Mouse (Mus musculus) heart, embryonic 15.5 days (tissue): ENCODE measurements around the gene Cdk13. TPM values are rescaled to one million over a fixed set of nuclear protein-coding genes. Genes with fewer than 3 reads are reported as not detected.
A peak's percentile ranks its signal among the peaks of the same experiment; 100 is the strongest.

ENCODE experiments used
- ATAC-seq: fragments of 200-750 bp; cut with Nextera tagmentation; replicated peaks from 2 replicates; pipeline ENCODE4 v1.8.0; 2017; ENCODE audit warnings: low read depth, moderate TSS enrichment; ENCODE audit not compliant: insufficient number of reproducible peaks, insufficient read depth, low FRiP score
- H3K27ac ChIP-seq: fragments of 300-500 bp; sonication (generic); 2 replicates; pipeline ENCODE4 v1.5.1; 2015; ENCODE audit warnings: mild to moderate bottlenecking, inconsistent platforms
- H3K27me3 ChIP-seq: fragments of 300-500 bp; sonication (generic); 2 replicates; pipeline ENCODE4 v1.6.1; 2015; ENCODE audit warnings: inconsistent platforms
- H3K36me3 ChIP-seq: fragments of 300-500 bp; sonication (generic); 2 replicates; pipeline ENCODE4 v1.6.1; 2015; ENCODE audit warnings: mild to moderate bottlenecking, inconsistent platforms
- H3K4me1 ChIP-seq: fragments of 300-500 bp; sonication (generic); replicated peaks from 2 replicates; pipeline ENCODE4 v1.6.1; 2015; ENCODE audit warnings: inconsistent platforms
- H3K4me2 ChIP-seq: fragments of 300-500 bp; sonication (generic); 2 replicates; pipeline ENCODE4 v1.6.1; 2015; ENCODE audit warnings: inconsistent platforms, mild to moderate bottlenecking, moderate library complexity
- H3K4me3 ChIP-seq: fragments of 300-500 bp; sonication (generic); 2 replicates; pipeline ENCODE4 v1.5.1; 2015; ENCODE audit warnings: mild to moderate bottlenecking, inconsistent platforms
- H3K9ac ChIP-seq: fragments of 300-500 bp; sonication (generic); 2 replicates; pipeline ENCODE4 v1.6.1; 2015; ENCODE audit warnings: mild to moderate bottlenecking, inconsistent platforms
- H3K9me3 ChIP-seq: fragments of 300-500 bp; sonication (generic); replicated peaks from 2 replicates; pipeline ENCODE4 v1.6.1; 2016; ENCODE audit warnings: inconsistent platforms
- WGBS: fragments of 180-500 bp; shearing (Covaris S2); methylation state at CpG from one replicate; pipeline ENCODE4 v1.1.7; 2015; ENCODE audit warnings: mixed read lengths; 5-methylcytosine and 5-hydroxymethylcytosine counted together
- polyA plus RNA-seq: library from polyadenylated mRNA; unstranded; fragments of >200 nt; fragmentation: Nextera tagmentation; extraction: Ambion mirVana; gene quantifications from 2 replicates; pipeline ENCODE4 v1.2.1, GENCODE M21; 2015

Cdk13 gene
- polyA plus RNA-seq: 9.5 and 9.8 TPM in 2 replicates

DNA sequence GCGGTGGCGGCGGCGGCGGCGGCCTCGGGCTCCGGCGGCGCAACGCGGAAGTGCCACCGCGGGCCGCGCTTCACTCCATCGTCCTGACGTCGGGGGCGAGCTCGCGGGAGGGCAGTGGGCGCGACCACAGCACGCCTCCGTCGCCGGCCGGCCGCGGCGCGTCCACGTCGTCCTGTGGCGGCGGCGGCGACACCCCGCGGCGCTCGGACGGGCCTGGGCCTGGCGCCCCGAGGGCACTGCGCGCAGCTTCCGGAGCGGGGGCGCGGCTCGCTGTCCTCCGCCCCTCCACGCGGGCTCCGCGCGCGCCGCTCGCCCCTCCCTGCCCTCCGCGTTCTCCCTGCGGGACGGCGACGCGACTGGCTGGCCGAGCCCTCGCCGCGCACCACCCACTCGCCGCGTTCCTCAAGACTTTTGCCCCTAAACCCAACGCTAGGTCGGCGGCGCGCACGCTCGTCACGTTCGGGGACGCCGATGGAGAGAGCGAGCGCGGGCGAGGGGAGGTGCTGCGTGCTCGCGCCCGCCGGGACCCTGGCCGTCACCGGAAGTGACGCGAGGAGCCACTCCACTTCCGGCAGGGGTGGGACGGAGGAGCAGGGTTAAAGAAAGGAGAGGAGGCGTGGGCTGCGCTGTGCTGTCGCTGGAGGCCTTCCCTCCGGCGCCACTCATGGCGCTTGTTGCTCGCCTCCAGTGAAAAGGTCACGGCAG is at the start of gene Cdk13:
Gene Cdk13 (minus strand): TSS at position 189 of the 705 bp plus-strand sequence.
- WGBS: under 1% methylated on average over 87 of the region's 110 CpGs
- peaks cover 4% of the 10 kb centered on the region; the same call in 1 of the 2 replicates for H3K36me3 ChIP-seq

GRCm38 (mm10) chr13:17843336-17843735 is 38.4 kb upstream of the Cdk13 start:
- ATAC-seq: no peak
- no peaks in the 10 kb centered on the region for H3K9me3 ChIP-seq
- H3K36me3 ChIP-seq: no peaks in the 10 kb centered on the region
- H3K9ac ChIP-seq: no peak overlapping the region
- WGBS: 85% methylated on average over 2 of the region's 2 CpGs
- peaks cover under 1% of the 10 kb centered on the region; the same call in 1 of the 2 replicates for H3K4me1 ChIP-seq
- no peaks in the 10 kb centered on the region for H3K27me3 ChIP-seq
- no peak overlapping the region for H3K4me2 ChIP-seq
- H3K27ac ChIP-seq: no peak overlapping the region
- no peak overlapping the region for H3K4me3 ChIP-seq

More for the DNA sequence above, at the start of gene Cdk13:
- peak within 1 kb of the TSS; percentile 98 for H3K27ac ChIP-seq
- peak within 1 kb of the TSS; percentile 84 for H3K4me2 ChIP-seq
- peaks cover 7% of the 10 kb centered on the region for H3K4me1 ChIP-seq
- H3K9ac ChIP-seq: peak within 1 kb of the TSS; percentile 96
- H3K9me3 ChIP-seq: no peaks in the 10 kb centered on the region
- peak; percentile 95 for ATAC-seq
- H3K4me3 ChIP-seq: peak within 1 kb of the TSS; percentile 96
- no peaks in the 10 kb centered on the region for H3K27me3 ChIP-seq

GRCm38 (mm10) chr13:17842756-17843155 is 37.9 kb upstream of the Cdk13 start:
- no peak overlapping the region for H3K9ac ChIP-seq
- no peaks in the 10 kb centered on the region for H3K9me3 ChIP-seq
- H3K27ac ChIP-seq: no peak overlapping the region
- no peak overlapping the region for H3K4me2 ChIP-seq
- WGBS: 62% methylated on average over 4 of the region's 4 CpGs
- H3K36me3 ChIP-seq: no peaks in the 10 kb centered on the region
- no peak for ATAC-seq
- H3K27me3 ChIP-seq: no peaks in the 10 kb centered on the region
- H3K4me1 ChIP-seq: peaks cover 5% of the 10 kb centered on the region; the same call in 1 of the 2 replicates
- no peak overlapping the region for H3K4me3 ChIP-seq

DNA sequence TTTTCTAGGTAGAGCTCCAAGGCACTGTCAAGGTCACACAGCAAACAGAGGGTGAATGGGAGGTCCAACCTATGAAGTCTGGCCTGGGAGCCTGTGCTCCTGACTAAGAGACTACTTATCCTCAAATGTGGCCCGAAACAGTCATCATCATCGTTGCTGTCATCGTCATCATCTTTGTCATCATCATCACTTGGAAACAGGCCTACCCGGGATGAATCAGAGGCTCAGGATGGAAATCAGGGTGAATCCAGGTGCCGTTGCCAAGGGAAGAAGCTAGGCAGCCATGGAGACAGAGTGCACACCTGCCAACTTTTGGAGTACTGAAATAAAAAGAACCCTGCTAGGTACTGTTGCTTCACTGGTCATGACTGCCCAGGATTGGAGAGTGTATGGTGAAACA is 34.2 kb upstream of the Cdk13 start:
- Histone ChIP-seq H3K27me3 (no peaks in the 10 kb centered on the region), H3K9ac (no peak overlapping the region), H3K36me3 (no peaks in the 10 kb centered on the region), H3K9me3 (no peaks in the 10 kb centered on the region), H3K4me1 (peaks cover 5% of the 10 kb centered on the region; the same call in 1 of the 2 replicates), H3K27ac (no peak overlapping the region), H3K4me3 (no peak overlapping the region), H3K4me2 (0 out of 2 replicates have a peak overlapping the region, but pooled peaks have one; percentile 10)
- no peak for ATAC-seq
- 72% methylated on average over 5 of the region's 5 CpGs for WGBS

GRCm38 (mm10) chr13:17838484-17838851 is 33.6 kb upstream of the Cdk13 start:
- Histone ChIP-seq H3K36me3 (no peaks in the 10 kb centered on the region), H3K27ac (no peak overlapping the region), H3K4me3 (no peak overlapping the region), H3K4me1 (peaks cover 5% of the 10 kb centered on the region; the same call in 1 of the 2 replicates), H3K9me3 (no peaks in the 10 kb centered on the region), H3K9ac (no peak overlapping the region), H3K4me2 (0 out of 2 replicates have a peak overlapping the region, but pooled peaks have one; percentile 10), H3K27me3 (no peaks in the 10 kb centered on the region)
- no peak for ATAC-seq
- 27% methylated on average over 4 of the region's 4 CpGs for WGBS

- Histone ChIP-seq H3K27ac (no peak overlapping the region), H3K9me3 (no peaks in the 10 kb centered on the region), H3K27me3 (no peaks in the 10 kb centered on the region), H3K4me2 (no peak overlapping the region), H3K9ac (no peak overlapping the region), H3K36me3 (no peaks in the 10 kb centered on the region), H3K4me1 (peaks cover 5% of the 10 kb centered on the region; the same call in 1 of the 2 replicates), H3K4me3 (no peak overlapping the region)
- WGBS: 38% methylated on average over 16 of the region's 16 CpGs
- no peak for ATAC-seq
These were observed 33.0 kb upstream of the Cdk13 start for GRCm38 (mm10) chr13:17837610-17838483.

DNA sequence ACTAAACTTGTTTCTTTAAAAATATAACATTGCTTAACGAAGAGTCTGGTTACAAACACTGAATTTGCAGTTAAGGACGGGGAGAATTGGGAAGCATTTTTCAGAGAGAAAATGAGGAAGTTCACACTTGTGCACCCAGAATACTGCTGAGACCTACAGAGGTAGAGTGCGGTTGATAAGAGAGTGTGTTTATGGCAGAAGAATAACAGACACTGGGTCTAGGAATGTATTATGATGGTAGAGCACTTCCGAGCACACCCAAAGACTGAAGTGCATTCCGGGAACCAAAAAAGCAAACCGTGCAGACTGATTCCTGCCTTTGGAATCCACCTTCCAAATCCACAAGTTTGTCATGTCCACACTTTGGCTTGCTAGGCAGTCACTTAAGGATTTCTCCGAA is 31.9 kb upstream of the Cdk13 start:
- H3K4me3 ChIP-seq: no peak overlapping the region
- no peaks in the 10 kb centered on the region for H3K9me3 ChIP-seq
- no peak for ATAC-seq
- H3K27ac ChIP-seq: no peak overlapping the region
- H3K36me3 ChIP-seq: no peaks in the 10 kb centered on the region
- WGBS: 68% methylated on average over 7 of the region's 7 CpGs
- H3K27me3 ChIP-seq: no peaks in the 10 kb centered on the region
- H3K4me2 ChIP-seq: no peak overlapping the region
- H3K4me1 ChIP-seq: peaks cover 5% of the 10 kb centered on the region; the same call in 1 of the 2 replicates
- H3K9ac ChIP-seq: no peak overlapping the region

DNA sequence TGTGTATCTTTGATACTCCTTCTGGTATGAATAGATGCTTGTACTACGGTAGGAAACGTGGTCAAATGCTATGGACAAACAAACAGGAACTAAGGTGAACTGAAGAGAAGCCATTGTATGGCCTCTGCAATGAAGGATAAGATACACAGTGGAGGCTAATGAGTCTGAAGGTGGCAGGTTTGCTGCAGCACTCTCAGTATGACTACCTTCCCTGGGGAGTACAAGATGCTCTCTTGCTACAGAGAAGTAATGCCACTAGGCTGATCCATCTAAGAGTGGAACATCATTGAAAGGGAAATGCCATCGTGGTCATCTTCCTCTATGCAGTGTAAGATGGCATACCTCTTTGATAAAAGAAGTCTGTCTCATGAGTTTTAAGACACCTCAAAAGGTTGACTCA is 28.0 kb upstream of the Cdk13 start:
- WGBS: 61% methylated on average over 3 of the region's 3 CpGs

DNA sequence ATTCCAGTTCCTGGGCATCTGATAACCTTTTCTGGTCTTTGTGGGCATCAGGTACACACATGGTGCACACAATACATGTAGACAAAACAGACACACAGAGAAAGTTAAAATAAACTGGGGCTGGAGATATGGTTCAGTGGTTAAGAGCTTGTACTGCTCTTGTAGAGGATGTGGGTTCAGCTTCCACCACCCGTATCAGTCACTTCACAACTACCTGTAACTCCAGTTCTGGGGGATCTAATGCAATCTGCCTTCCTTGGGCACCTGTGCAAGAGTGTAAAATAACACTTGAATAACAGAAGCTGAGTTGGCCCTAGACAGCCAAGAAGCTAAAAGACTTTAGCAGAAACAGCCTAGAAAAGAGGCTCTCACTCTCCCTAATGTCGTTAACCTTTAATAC is 12.3 kb upstream of the Cdk13 start:
- no peaks in the 10 kb centered on the region for H3K9me3 ChIP-seq
- 84% methylated on average over 2 of the region's 2 CpGs for WGBS
- H3K4me2 ChIP-seq: no peak overlapping the region
- no peaks in the 10 kb centered on the region for H3K36me3 ChIP-seq
- no peaks in the 10 kb centered on the region for H3K4me1 ChIP-seq
- no peak for ATAC-seq
- H3K4me3 ChIP-seq: no peak overlapping the region
- no peak overlapping the region for H3K9ac ChIP-seq
- no peaks in the 10 kb centered on the region for H3K27me3 ChIP-seq
- no peak overlapping the region for H3K27ac ChIP-seq

More for the DNA sequence above, 28.0 kb upstream of the Cdk13 start:
- Histone ChIP-seq H3K36me3 (no peaks in the 10 kb centered on the region), H3K27ac (no peak overlapping the region), H3K9me3 (no peaks in the 10 kb centered on the region), H3K4me3 (no peak overlapping the region), H3K9ac (no peak overlapping the region), H3K4me1 (0 out of 2 replicates have a peak, but pooled peaks cover 1% of the 10 kb centered on the region), H3K27me3 (no peaks in the 10 kb centered on the region), H3K4me2 (no peak overlapping the region)
- no peak for ATAC-seq

GRCm38 (mm10) chr13:17805614-17805975 is 698 bp upstream of the Cdk13 start:
- H3K36me3 ChIP-seq: peaks cover 2% of the 10 kb centered on the region; the same call in 1 of the 2 replicates
- peak overlapping the region; percentile 62 for H3K9ac ChIP-seq
- peaks cover 4% of the 10 kb centered on the region for H3K4me1 ChIP-seq
- H3K27me3 ChIP-seq: no peaks in the 10 kb centered on the region
- no peak; the same call in 1 of the 2 replicates for ATAC-seq
- WGBS: under 1% methylated on average over 14 of the region's 14 CpGs
- H3K4me3 ChIP-seq: peak overlapping the region; percentile 96
- H3K9me3 ChIP-seq: no peaks in the 10 kb centered on the region
- peak overlapping the region; percentile 98 for H3K27ac ChIP-seq
- peak overlapping the region; percentile 84 for H3K4me2 ChIP-seq
